Mouse (Mus musculus) granulocyte monocyte progenitor cell, adult 5-6 weeks (primary cell): ENCODE measurements at regions not wholly inside any gene's neighbourhood (a gene's known extent, or its start where the extent isn't known, plus 50 kb on each side); places are given as distances from the start of the nearest gene placed in this dataset.

Experiments used
- ATAC-seq: replicated peaks from 2 replicates; pipeline ENCODE4 v1.8.0; 2016; ENCODE audit warnings: mild to moderate bottlenecking, moderate TSS enrichment, inconsistent platforms; ENCODE audit not compliant: poor library complexity, severe bottlenecking

GRCm38 (mm10) chr4:120339371-120339770, 52.2 kb upstream of the Foxo6 start:
- ATAC-seq = no peak

- ATAC-seq = no peak
Observed at GRCm38 (mm10) chr4:120340686-120341085, 53.5 kb upstream of the Foxo6 start.

DNA sequence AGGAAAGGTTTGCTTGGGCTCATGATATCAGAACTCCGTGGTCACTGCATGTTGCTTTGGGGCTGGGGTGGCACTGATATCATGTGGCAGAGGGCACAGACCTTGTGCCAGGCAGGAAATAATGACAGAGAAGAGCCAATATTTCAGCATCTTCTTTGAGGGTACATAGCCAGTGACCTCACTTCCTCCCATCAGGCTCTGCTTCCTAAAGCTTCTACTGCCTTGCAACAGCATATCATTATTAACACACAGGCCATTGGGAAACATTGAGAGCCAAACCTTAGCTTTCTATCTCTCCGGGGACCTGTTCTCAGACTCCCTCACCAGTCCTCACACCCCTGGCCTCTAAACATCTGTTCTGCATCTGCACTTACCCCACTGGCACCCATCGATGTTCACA, 54.8 kb upstream of the Foxo6 start:
- ATAC-seq = peak; percentile 96

- peak; percentile 57; the same call in 1 of the 2 replicates for ATAC-seq
Observed at GRCm38 (mm10) chr4:120342658-120343057, 55.5 kb upstream of the Foxo6 start.

DNA sequence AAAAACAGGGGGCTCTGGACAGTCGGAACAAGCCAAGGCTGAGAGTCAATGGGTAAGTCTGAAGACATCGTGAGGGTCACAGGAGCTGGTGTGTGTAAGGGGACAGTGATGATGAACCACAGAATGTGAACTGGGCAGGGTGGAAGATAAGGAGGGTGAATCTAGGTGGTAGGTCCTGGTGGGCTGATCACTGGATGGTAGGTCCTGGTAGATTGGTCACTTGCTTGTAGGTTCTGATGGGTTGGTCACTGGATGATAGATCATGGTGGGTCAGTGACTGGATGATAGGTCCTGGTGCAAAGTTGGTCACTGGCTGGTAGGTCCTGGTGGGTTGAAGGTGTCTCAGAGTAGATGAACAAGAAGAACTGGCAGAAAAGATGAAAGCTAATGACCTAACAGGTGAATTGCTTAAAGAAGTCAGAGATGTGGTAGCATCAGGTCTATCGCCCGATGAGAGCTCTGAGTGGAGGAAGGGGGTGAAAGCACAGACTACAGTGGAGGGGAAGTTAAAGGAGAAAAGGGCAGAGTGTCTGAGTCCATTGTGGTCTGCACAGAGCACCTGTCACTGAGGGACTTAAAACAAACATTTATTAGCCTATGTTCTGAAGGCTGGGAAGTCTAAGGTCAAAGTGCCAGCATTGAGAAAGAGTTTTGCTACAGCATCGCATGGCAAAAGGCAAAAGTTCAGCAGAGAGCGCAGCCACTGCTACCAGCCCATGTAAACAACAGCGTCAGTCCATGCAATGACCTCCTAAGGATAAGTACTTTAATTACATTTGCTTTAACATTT, 58.7 kb upstream of the Foxo6 start:
- ATAC-seq = no peak

DNA sequence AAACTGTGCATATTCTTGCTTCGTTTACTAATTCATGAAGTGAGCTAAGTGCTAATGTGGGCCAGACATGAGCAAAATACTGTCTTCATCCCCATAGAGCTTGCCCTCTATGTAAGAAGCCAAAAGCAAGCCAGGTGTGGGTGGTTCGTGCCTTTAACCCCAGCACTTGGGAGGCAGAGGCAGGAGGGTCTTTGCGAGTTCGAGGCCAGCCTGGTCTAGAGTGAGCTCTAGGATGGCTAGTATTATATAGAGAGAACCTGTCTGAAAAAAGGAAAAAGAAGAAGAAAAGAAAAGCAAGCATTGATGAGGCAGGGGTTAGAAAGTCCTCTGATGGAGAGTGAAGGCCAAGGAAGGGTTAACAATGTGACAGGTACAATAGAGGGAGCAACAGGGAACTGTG, 55.2 kb upstream of the Scmh1 start:
- ATAC-seq = no peak

DNA sequence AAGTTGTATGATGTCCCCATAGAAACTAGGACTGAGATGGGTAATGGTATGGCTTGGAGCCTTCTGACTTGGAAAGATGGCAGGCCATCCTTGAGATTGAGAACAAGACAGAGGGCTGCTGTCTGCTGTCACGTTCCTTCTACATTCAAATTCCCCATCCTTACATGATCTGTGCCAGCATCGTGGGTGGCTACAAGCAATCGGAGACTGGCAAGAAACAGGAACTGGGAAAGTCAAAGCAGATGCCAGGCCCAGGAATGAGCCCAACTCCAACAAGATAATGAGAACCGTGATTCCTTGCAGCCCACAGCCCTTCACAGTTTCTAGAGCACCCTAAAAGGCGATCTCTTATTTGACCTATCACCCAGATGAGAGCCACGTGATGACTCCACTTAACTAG, 51.3 kb upstream of the Scmh1 start:
- ATAC-seq = no peak
